Comparison of ENCODE assay signal across 14 mouse cellular contexts in genomic region chr7:66743377-66743781, GRCm38 (mm10). TPM values are rescaled to one million over a fixed set of nuclear protein-coding genes. Genes with fewer than 3 reads are reported as not detected.
DNase-seq lines count a peak whose midpoint lies in the region; ATAC-seq and TF ChIP-seq lines count a peak whose summit lies in the region.
"Had no signal": no experiment of that assay in that cellular context is flagged by ENCODE, and none has a peak within 500 bp of the region (broad histone marks: within the 10 kb centered on the region; RNA-seq: fewer than 3 reads in every experiment).

Gene Cers3 (plus strand): TSS chr7:66743504.

- peak; percentile 49 for TF ChIP-seq CTCF in lung, postnatal 0 days (IDR thresholded peaks at IDR 0.05)

- no peak; the same call in 1 of the 2 replicates for TF ChIP-seq EP300 in lung, postnatal 0 days (IDR thresholded peaks at IDR 0.05)

- DNase-seq in intestine, embryonic 14.5 days (ENCODE audit: low spot score): peak; percentile 56
- DNase-seq in lung, postnatal 0 days (ENCODE audit: low spot score): peak; percentile 82
- DNase-seq in urinary bladder, postnatal 25 days (ENCODE audit: low spot score): peak; percentile 31
- DNase-seq in adrenal gland, adult 2 months: no peak
- no peak for DNase-seq in kidney, adult 11 months
- no peak for DNase-seq in layer of hippocampus, adult 8-10 months (ENCODE audit: low spot score in 2 of 2)
- DNase-seq: adrenal gland, postnatal 25 days; kidney, postnatal 14 days had no signal

- H3K4me3 ChIP-seq in megakaryocyte, embryonic 14.5 days (replicated peaks): peak within 1 kb of the TSS; percentile 10
- no peak within 1 kb of the TSS for H3K4me3 ChIP-seq in intestine, embryonic 14.5 days (ENCODE audit: low read depth, low read length)
- H3K4me3 ChIP-seq in lung, postnatal 0 days (ENCODE audit: low read depth, low read length): peak within 1 kb of the TSS; percentile 16; the same call in 1 of the 2 replicates
- H3K4me3 ChIP-seq: forebrain, embryonic 10.5 days; hindbrain, embryonic 15.5 days; liver, embryonic 15.5 days; midbrain, embryonic 12.5 days had no signal

- peaks cover 6% of the 10 kb centered on the region for H3K27me3 ChIP-seq in megakaryocyte, embryonic 14.5 days (replicated peaks)
- H3K27me3 ChIP-seq in intestine, embryonic 14.5 days (replicated peaks; ENCODE audit: control insufficient read depth, insufficient read depth, low read length): no peaks in the 10 kb centered on the region
- no peaks in the 10 kb centered on the region for H3K27me3 ChIP-seq in lung, postnatal 0 days (replicated peaks; ENCODE audit: insufficient read depth, low read length)
- H3K27me3 ChIP-seq: hindbrain, embryonic 15.5 days; liver, embryonic 15.5 days; midbrain, embryonic 12.5 days had no signal

- H3K9me3 ChIP-seq in megakaryocyte, embryonic 14.5 days: no peaks in the 10 kb centered on the region
- no peaks in the 10 kb centered on the region for H3K9me3 ChIP-seq in intestine, embryonic 14.5 days (ENCODE audit: control insufficient read depth, low read length)
- H3K9me3 ChIP-seq in lung, postnatal 0 days (ENCODE audit: low read length): no peaks in the 10 kb centered on the region
- H3K9me3 ChIP-seq: forebrain, embryonic 10.5 days; hindbrain, embryonic 15.5 days; liver, embryonic 15.5 days; midbrain, embryonic 12.5 days had no signal

- peaks cover 16% of the 10 kb centered on the region for H3K4me1 ChIP-seq in megakaryocyte, embryonic 14.5 days
- no peaks in the 10 kb centered on the region for H3K4me1 ChIP-seq in intestine, embryonic 14.5 days (replicated peaks; ENCODE audit: control insufficient read depth, insufficient read depth, low read length)
- no peaks in the 10 kb centered on the region for H3K4me1 ChIP-seq in lung, postnatal 0 days (ENCODE audit: insufficient read depth, low read depth, low read length)
- H3K4me1 ChIP-seq: liver, embryonic 15.5 days; midbrain, embryonic 12.5 days had no signal

- WGBS in intestine, embryonic 14.5 days: 62% methylated on average over 9 of the region's 9 CpGs
- 38% methylated on average over 9 of the region's 9 CpGs for WGBS in lung, postnatal 0 days

- H3K36me3 ChIP-seq in megakaryocyte, embryonic 14.5 days (replicated peaks; ENCODE audit: low read length): no peaks in the 10 kb centered on the region
- H3K36me3 ChIP-seq in intestine, embryonic 14.5 days (ENCODE audit: control insufficient read depth, insufficient read depth, low read length): no peaks in the 10 kb centered on the region
- H3K36me3 ChIP-seq in lung, postnatal 0 days (ENCODE audit: insufficient read depth, low read length): no peaks in the 10 kb centered on the region
- H3K36me3 ChIP-seq: forebrain, embryonic 10.5 days; hindbrain, embryonic 15.5 days; liver, embryonic 15.5 days; midbrain, embryonic 12.5 days had no signal

- ATAC-seq in megakaryocyte, adult 5-6 weeks (ENCODE audit: poor library complexity, severe bottlenecking): no peak
- ATAC-seq in intestine, embryonic 14.5 days (replicated peaks; ENCODE audit: low FRiP score, low TSS enrichment, low read depth): no peak; the same call in 1 of the 2 replicates
- peak; percentile 89 for ATAC-seq in lung, postnatal 0 days

- H3K4me2 ChIP-seq in intestine, embryonic 14.5 days (ENCODE audit: low read length): no peak within 1 kb of the TSS
- H3K4me2 ChIP-seq in lung, postnatal 0 days (replicated peaks; ENCODE audit: low read depth, low read length): peak within 1 kb of the TSS; percentile 8
- H3K4me2 ChIP-seq: hindbrain, embryonic 15.5 days; liver, embryonic 15.5 days; midbrain, embryonic 12.5 days had no signal

- no peak within 1 kb of the TSS for H3K27ac ChIP-seq in intestine, embryonic 14.5 days (ENCODE audit: low read depth)
- peak within 1 kb of the TSS; percentile 59 for H3K27ac ChIP-seq in lung, postnatal 0 days (ENCODE audit: low read length)
- H3K27ac ChIP-seq: forebrain, embryonic 10.5 days; hindbrain, embryonic 15.5 days; liver, embryonic 15.5 days; midbrain, embryonic 12.5 days had no signal

- H3K9ac ChIP-seq in intestine, embryonic 14.5 days (ENCODE audit: low read length): no peak within 1 kb of the TSS
- H3K9ac ChIP-seq in lung, postnatal 0 days (replicated peaks; ENCODE audit: low read depth): 0 out of 2 replicates have a peak within 1 kb of the TSS, but pooled peaks have one; percentile 3
- H3K9ac ChIP-seq: hindbrain, embryonic 15.5 days; liver, embryonic 15.5 days; midbrain, embryonic 12.5 days had no signal

RNA-seq across cellular contexts. Expression of gene Cers3, which starts in this region (rescaled TPM):
- not detected in 2 replicates for polyA plus RNA-seq in megakaryocyte, embryonic 14.5 days (2012; ENCODE audit: insufficient read depth, low replicate concordance)
- total RNA-seq in megakaryocyte, adult 5-6 weeks (2015): not detected in 2 replicates
- total RNA-seq in megakaryocyte, adult 5-6 weeks (2017): not detected in 2 replicates
- 2.4 and 3.4 TPM in 2 replicates for polyA plus RNA-seq in intestine, embryonic 14.5 days (2014; fragmentation: Nextera tagmentation; extraction: Ambion mirVana)
- 5.7 and 7.1 TPM in 2 replicates for polyA plus RNA-seq in lung, postnatal 0 days (2015; fragmentation: Nextera tagmentation; extraction: Ambion mirVana)
- total RNA-seq in adrenal gland, adult 2 months (2021): under 1 TPM; 0.24 to 0.32 TPM
- polyA plus RNA-seq in adrenal gland, adult 2 months (2012; rRNA removed): 0.02 and 0.06 TPM in 2 replicates
- total RNA-seq in layer of hippocampus, adult 8-10 months (2022): under 1 TPM; 0.18 to 0.52 (median 0.32) TPM

Comparison
In these comparisons a context has a peak if more than half of its experiments do, and no peak if none do; other contexts are left out.
1. DNase-seq: peak in intestine, embryonic 14.5 days (single experiment), lung, postnatal 0 days (single experiment) and urinary bladder, postnatal 25 days (single experiment); none in adrenal gland, adult 2 months (single experiment), kidney, adult 11 months (single experiment) and layer of hippocampus, adult 8-10 months (0 of 2).